Mouse (Mus musculus) stomach, embryonic 14.5 days (tissue): ENCODE data around the gene Mrps33. TPM values are rescaled to one million over a fixed set of nuclear protein-coding genes. Genes with fewer than 3 reads are reported as not detected.

Source experiments
- ATAC-seq: fragments of 200-750 bp; cut with Nextera tagmentation; 2 replicates; pipeline ENCODE4 v1.8.0; 2017; ENCODE audit warnings: low read depth, moderate TSS enrichment; ENCODE audit not compliant: insufficient number of reproducible peaks, insufficient read depth, low FRiP score
- H3K27ac ChIP-seq: fragments of 300-500 bp; sonication (generic); 2 replicates; pipeline ENCODE4 v1.5.1; 2014; ENCODE audit warnings: mild to moderate bottlenecking, low read length, moderate library complexity, mixed read lengths
- H3K27me3 ChIP-seq: fragments of 300-500 bp; sonication (generic); 2 replicates; pipeline ENCODE4 v1.6.1; 2014; ENCODE audit warnings: low read length, control low read depth, mixed read lengths; ENCODE audit not compliant: control insufficient read depth, insufficient read depth
- H3K36me3 ChIP-seq: fragments of 300-500 bp; sonication (generic); 2 replicates; pipeline ENCODE4 v1.6.1; 2014; ENCODE audit warnings: mild to moderate bottlenecking, control low read depth, low read length, moderate library complexity, mixed read lengths; ENCODE audit not compliant: control insufficient read depth, insufficient read depth
- H3K4me1 ChIP-seq: fragments of 300-500 bp; sonication (generic); 2 replicates; pipeline ENCODE4 v1.6.1; 2014; ENCODE audit warnings: low read length, control low read depth, mixed read lengths; ENCODE audit not compliant: control insufficient read depth, insufficient read depth
- H3K4me2 ChIP-seq: fragments of 300-500 bp; sonication (generic); replicated peaks from 2 replicates; pipeline ENCODE4 v1.6.1; 2014; ENCODE audit warnings: low read depth, low read length, control low read depth
- H3K4me3 ChIP-seq: fragments of 300-500 bp; sonication (generic); 2 replicates; pipeline ENCODE4 v1.5.1; 2014; ENCODE audit warnings: low read depth, low read length, control low read depth
- H3K9ac ChIP-seq: fragments of 300-500 bp; sonication (generic); replicated peaks from 2 replicates; pipeline ENCODE4 v1.6.1; 2014; ENCODE audit warnings: low read depth, mild to moderate bottlenecking, control low read depth, low read length, moderate library complexity, mixed read lengths
- H3K9me3 ChIP-seq: fragments of 300-500 bp; sonication (generic); 2 replicates; pipeline ENCODE4 v1.6.1; 2016; ENCODE audit warnings: low read depth, low read length, control low read depth; ENCODE audit not compliant: control insufficient read depth
- WGBS: fragments of 180-500 bp; shearing (Covaris S2); extraction: QIAGEN DNeasy Blood & Tissue Kit; methylation state at CpG from one replicate; pipeline ENCODE4 v1.1.7; 2014; 5-methylcytosine and 5-hydroxymethylcytosine counted together
- polyA plus RNA-seq: library from polyadenylated mRNA; unstranded; fragments of >200 nt; fragmentation: Nextera tagmentation; extraction: Ambion mirVana; gene quantifications from 2 replicates; pipeline ENCODE4 v1.2.1, GENCODE M21; 2014

The Mrps33 gene
- polyA plus RNA-seq = 190 and 207 TPM in 2 replicates

DNA sequence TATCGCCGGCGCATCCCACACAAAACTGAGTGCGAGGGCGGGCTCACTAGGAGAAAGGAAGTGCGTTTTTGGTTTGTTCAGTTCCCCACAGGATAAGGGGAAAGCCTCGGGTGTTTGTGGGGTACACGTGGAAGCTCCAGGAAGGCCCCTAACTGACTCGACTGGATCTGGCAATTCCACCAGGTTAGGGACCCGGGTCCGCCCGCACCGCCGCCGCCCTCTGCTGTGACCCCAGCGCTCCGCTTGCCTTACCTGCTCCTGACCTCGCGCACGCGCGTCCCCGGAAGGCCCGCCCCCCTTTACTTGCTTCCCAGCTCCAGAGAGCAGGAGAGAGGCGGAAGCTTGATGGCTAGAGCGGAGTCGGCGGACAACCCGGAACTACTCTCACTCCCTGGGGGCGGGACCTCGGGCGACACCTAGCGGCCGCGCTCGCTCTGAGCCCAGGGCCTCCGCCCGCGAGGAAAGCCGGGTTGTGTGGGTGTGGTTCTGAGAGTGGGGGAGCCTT, at the start of gene Mrps33:
Gene Mrps33 (minus strand): TSS at position 377 of the 505 bp plus-strand sequence.
- H3K27ac ChIP-seq = peak within 1 kb of the TSS; percentile 27; the same call in 1 of the 2 replicates
- H3K9ac ChIP-seq = peak within 1 kb of the TSS; percentile 74
- H3K4me2 ChIP-seq = peak within 1 kb of the TSS; percentile 74
- H3K27me3 ChIP-seq = no peaks in the 10 kb centered on the region
- under 1% methylated on average over 40 of the region's 40 CpGs for WGBS
- H3K4me3 ChIP-seq = peak within 1 kb of the TSS; percentile 70
- H3K36me3 ChIP-seq = no peaks in the 10 kb centered on the region
- peak; percentile 99 for ATAC-seq
- H3K9me3 ChIP-seq = no peaks in the 10 kb centered on the region
- H3K4me1 ChIP-seq = no peaks in the 10 kb centered on the region

- Histone ChIP-seq H3K4me1 (no peaks in the 10 kb centered on the region), H3K4me3 (no peak overlapping the region), H3K9ac (no peak overlapping the region), H3K27ac (no peak overlapping the region), H3K27me3 (no peaks in the 10 kb centered on the region), H3K36me3 (no peaks in the 10 kb centered on the region), H3K9me3 (no peaks in the 10 kb centered on the region), H3K4me2 (no peak overlapping the region)
- ATAC-seq = no peak
- 91% methylated on average over 4 of the region's 4 CpGs for WGBS
These were observed 38.9 kb upstream of the Mrps33 start for GRCm38 (mm10) chr6:39849667-39850066.

GRCm38 (mm10) chr6:39848766-39849165, 38.0 kb upstream of the Mrps33 start:
- WGBS = 45% methylated on average over 7 of the region's 7 CpGs
- no peaks in the 10 kb centered on the region for H3K27me3 ChIP-seq
- H3K9ac ChIP-seq = no peak overlapping the region
- no peaks in the 10 kb centered on the region for H3K36me3 ChIP-seq
- no peak for ATAC-seq
- H3K4me3 ChIP-seq = no peak overlapping the region
- H3K4me1 ChIP-seq = no peaks in the 10 kb centered on the region
- H3K27ac ChIP-seq = no peak overlapping the region
- no peaks in the 10 kb centered on the region for H3K9me3 ChIP-seq
- H3K4me2 ChIP-seq = no peak overlapping the region

- Histone ChIP-seq H3K36me3 (no peaks in the 10 kb centered on the region), H3K9me3 (no peaks in the 10 kb centered on the region), H3K4me3 (no peak overlapping the region), H3K4me2 (no peak overlapping the region), H3K27ac (no peak overlapping the region), H3K4me1 (no peaks in the 10 kb centered on the region), H3K27me3 (no peaks in the 10 kb centered on the region), H3K9ac (no peak overlapping the region)
- 76% methylated on average over 2 of the region's 2 CpGs for WGBS
- no peak for ATAC-seq
These were observed 36.8 kb upstream of the Mrps33 start for GRCm38 (mm10) chr6:39847538-39847937.

DNA sequence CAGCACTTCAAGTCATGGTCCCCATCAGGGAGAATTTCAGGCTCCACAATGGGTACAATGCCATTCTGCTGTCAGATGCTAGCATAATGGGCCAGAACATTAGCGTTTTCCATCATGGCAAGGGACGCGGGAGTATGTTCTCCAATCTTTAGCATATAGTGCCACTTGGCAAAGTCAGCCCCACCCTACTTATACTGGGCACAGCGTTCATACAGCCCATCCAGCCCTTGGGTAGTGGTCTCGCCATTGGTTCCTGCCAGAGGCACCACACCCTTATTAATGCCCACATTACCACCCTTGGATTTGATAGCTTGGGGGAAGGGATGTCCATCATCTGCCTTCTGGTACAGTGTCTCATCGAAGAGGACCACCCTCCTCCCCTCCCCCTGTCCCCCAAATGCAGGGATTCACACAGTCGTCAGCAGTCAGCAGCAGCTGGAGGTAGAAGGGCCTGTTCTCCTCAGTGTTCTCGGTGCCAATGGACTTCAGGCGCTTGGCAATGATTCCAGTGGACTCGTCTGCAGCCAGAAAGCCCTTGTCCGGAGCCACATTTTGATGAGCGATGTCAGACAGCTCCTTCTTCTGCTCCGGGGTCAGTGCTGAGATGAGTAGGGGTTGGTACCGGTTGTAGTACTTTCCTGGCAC, 33.0 kb upstream of the Mrps33 start:
- Histone ChIP-seq H3K9me3 (no peaks in the 10 kb centered on the region), H3K27ac (no peak overlapping the region), H3K36me3 (no peaks in the 10 kb centered on the region), H3K4me3 (no peak overlapping the region), H3K9ac (no peak overlapping the region), H3K4me2 (no peak overlapping the region), H3K4me1 (no peaks in the 10 kb centered on the region), H3K27me3 (no peaks in the 10 kb centered on the region)
- peak; percentile 53; the same call in 1 of the 2 replicates for ATAC-seq
- WGBS = 89% methylated on average over 14 of the region's 14 CpGs

GRCm38 (mm10) chr6:39828736-39829135, 17.9 kb upstream of the Mrps33 start:
- H3K4me3 ChIP-seq = no peak overlapping the region
- H3K9me3 ChIP-seq = no peaks in the 10 kb centered on the region
- no peaks in the 10 kb centered on the region for H3K36me3 ChIP-seq
- no peak overlapping the region for H3K27ac ChIP-seq
- H3K4me2 ChIP-seq = no peak overlapping the region
- H3K4me1 ChIP-seq = no peaks in the 10 kb centered on the region
- H3K27me3 ChIP-seq = no peaks in the 10 kb centered on the region
- ATAC-seq = no peak
- no peak overlapping the region for H3K9ac ChIP-seq
- 87% methylated on average over 5 of the region's 5 CpGs for WGBS

GRCm38 (mm10) chr6:39821241-39821640, 10.5 kb upstream of the Mrps33 start:
- no peak for ATAC-seq
- no peaks in the 10 kb centered on the region for H3K4me1 ChIP-seq
- no peak overlapping the region for H3K4me2 ChIP-seq
- 83% methylated on average over 3 of the region's 3 CpGs for WGBS
- H3K27me3 ChIP-seq = no peaks in the 10 kb centered on the region
- H3K27ac ChIP-seq = no peak overlapping the region
- H3K36me3 ChIP-seq = no peaks in the 10 kb centered on the region
- no peak overlapping the region for H3K4me3 ChIP-seq
- no peaks in the 10 kb centered on the region for H3K9me3 ChIP-seq
- H3K9ac ChIP-seq = no peak overlapping the region

GRCm38 (mm10) chr6:39818922-39819321, 8.1 kb upstream of the Mrps33 start:
- ATAC-seq = no peak
- Histone ChIP-seq H3K4me1 (no peaks in the 10 kb centered on the region), H3K36me3 (no peaks in the 10 kb centered on the region), H3K9me3 (no peaks in the 10 kb centered on the region), H3K9ac (no peak overlapping the region), H3K4me2 (no peak overlapping the region), H3K27ac (no peak overlapping the region), H3K4me3 (no peak overlapping the region), H3K27me3 (no peaks in the 10 kb centered on the region)
- WGBS = 56% methylated on average over 4 of the region's 4 CpGs

DNA sequence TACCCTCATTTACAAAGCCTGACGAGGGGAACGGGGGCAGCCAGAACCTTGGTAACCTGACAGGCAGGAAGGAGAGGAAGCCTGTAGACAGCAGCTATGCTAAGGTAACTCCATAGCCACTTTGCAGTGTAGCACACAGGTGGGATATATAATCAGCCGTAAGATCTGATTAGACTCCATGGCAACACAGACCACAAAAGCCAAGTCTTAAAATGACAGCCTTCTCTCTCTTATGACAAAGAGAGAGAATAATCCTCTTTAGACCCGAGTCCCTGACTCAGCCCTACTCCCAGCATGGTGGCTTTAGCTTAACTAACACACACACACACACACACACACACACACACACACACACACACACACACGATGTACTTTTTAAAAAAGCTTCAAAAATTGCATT, 2.3 kb downstream of the Mrps33 start:
- 76% methylated on average over 5 of the region's 5 CpGs for WGBS
- Histone ChIP-seq H3K36me3 (no peaks in the 10 kb centered on the region; the same call in 1 of the 2 replicates), H3K4me1 (no peaks in the 10 kb centered on the region), H3K4me2 (no peak overlapping the region), H3K9ac (no peak overlapping the region), H3K4me3 (no peak overlapping the region), H3K27me3 (no peaks in the 10 kb centered on the region), H3K9me3 (no peaks in the 10 kb centered on the region), H3K27ac (no peak overlapping the region)
- no peak for ATAC-seq
